Mouse (Mus musculus) adrenal gland, adult (tissue): Measurements from ENCODE around the gene Itga9.

ENCODE experiments used
- DNase-seq, 2 experiments: peaks; one replicate each; pipeline ENCODE4 v3.0.0; 2022 to 2023; ENCODE audit warnings: low spot score in 1 of 2; ENCODE audit not compliant: inconsistent age in 2 of 2

Gene Itga9

DNA sequence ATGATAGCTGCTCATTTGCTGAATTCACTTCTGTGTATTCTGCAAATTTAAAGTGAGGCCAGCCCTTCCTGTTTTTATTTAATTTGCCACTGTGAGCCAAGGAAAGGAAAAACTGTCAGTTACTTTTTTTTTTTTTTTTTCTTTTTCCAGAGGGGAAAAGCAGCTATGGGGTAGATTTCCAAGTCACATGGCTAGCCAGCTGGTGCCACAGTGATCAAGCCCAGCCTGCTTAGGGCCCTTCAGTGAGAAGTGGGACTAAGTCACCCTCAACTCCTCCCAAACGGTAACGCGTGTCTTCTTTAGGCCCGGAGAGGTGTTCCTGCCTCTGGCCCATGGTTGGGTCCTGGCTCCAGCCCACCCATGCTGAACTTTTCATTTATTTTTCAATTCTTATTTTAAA, 156.7 kb downstream of the Itga9 start:
- no peak for DNase-seq

DNA sequence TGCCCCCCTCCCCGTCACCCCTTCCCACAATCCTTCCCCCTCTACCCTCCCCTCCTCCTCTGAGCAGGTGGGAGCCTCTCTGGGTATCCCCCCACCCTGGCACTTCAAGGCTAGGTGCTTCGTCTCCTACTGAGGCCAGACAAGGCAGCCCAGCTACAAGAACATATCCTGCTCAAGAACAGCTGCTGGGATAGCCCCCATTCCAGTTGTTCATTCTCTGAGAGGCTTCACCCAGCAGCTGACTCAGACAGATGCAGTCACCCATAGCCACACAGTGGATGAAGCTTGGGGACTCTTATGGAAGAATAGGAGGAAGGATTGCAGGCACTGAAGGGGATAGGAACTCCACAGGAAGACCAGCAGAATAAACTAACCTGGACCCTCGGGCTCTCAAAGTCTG, 157.2 kb downstream of the Itga9 start:
- no peak for DNase-seq

DNA sequence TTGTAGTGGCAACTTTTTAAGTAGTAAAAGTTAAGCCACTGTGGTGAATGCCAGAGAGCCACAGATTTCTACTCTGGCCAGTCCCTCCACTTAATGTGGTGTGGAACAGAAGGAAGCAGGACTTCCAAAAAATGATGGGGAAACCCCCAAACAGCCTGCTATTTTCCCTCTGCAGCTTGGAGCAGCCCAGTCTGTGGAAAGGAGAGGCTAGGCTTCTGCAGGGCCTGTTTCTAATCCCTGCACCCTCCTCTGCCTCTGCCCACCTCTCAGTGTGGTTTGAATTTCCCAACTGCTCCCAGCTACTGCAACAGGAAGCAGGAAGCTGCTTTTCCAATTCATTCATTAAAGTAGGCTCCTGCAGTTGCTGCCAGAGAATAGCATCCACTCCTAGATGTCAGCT, 158.6 kb downstream of the Itga9 start:
- DNase-seq = peak in 1 of 2 experiments; percentile 31

DNA sequence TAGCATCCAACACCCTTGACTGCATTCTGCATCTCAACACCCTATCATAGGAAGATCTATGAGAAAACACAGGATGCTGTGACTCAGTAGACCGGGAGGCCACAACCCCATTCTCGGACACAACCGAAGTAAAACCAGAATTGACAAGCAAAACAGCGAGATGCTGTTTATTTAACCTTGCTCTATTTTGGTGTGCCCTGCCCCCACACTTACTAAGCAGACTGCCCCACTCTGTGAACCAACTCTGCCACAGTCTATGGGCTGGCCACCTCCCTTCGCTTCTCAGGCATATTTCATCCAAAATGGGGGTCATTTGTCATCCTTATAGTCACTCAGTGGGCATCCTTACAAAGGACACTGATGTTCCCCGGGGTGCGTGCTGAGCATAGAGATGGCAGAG, 160.5 kb downstream of the Itga9 start:
- peak; percentile 32 to 72 for DNase-seq

DNA sequence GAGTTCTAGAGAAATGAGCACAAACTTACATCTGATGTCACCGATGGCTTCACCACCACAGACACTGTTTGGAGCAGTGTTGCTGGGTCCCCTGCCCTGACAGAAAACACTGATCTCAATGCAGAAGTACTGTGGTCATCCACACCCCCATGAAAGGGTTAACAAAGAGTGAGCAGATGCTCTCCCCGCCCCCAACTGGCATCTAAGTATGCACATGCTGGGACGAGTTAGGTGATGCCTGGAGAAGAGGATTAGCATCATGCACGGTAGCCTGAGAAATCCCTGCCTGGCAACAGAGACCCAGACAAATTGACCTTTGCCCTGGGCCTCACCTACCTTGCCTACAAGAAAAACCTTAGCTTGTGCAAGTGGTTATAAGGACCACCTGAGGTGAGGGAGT, 162.1 kb downstream of the Itga9 start:
- no peak for DNase-seq

DNA sequence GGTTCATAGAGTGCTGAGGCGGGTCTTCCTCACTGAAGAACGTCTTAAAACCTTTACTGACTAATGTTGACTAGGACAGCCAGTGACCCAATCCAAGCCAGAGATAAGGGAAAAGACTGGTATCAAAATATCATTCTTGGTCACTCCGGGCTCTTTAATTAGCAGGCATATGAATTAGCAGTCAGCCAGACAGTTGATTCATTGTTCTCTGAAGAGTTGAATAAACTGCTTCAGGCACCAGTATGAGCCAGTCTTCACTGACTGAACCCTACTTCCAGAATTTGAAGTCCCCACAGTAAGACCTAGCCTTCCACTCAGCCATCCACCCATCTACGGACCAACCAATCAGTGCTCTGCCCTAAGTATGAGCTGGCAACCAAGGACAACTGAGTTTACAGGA, 163.9 kb downstream of the Itga9 start:
- DNase-seq = peak in 1 of 2 experiments; percentile 70

DNA sequence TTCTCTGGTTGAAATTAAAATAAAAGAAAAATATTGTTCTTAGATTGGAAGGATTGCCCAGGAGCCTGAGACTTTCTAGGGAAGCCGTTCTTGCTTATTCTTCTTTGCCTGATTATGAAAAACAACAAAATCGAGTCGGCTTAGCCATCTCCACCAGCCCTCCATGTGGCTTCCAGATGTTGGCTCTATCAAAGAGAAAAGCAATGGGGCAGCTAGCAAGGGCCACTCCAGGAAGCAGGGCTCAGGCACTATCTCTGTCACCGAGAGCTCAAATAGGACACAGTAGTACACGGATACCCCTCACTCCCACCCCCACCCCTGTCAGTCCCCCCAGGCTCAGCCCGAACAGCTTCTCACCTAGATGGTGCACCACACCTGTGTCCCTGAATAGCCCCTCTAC, 168.2 kb downstream of the Itga9 start:
- DNase-seq = no peak

DNA sequence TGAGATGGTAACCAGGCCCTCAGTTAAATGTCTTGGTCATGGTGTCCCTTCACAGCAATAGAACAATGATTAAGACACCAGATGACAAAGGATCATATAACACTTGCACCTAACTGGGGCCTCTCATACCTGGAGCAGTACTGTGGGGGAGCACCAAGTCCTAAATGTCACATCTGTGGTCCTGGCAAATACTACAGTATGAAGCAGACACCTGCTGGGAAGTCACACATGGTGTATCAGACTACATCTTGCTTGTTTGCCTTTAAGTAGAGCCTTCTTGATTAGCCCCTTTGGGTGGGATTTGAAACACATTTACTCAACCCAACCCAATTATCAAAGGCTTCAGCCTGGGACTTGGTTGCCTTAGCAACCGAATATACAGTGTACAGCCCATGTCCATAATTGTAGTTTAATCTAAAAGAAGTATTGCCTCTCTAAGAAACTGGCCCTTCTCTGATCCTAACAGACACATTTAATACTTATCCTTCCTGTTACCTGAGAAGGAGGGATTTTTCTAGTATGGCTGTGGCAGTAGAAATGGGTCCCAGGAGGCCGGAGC, 170.5 kb downstream of the Itga9 start:
- no peak for DNase-seq

DNA sequence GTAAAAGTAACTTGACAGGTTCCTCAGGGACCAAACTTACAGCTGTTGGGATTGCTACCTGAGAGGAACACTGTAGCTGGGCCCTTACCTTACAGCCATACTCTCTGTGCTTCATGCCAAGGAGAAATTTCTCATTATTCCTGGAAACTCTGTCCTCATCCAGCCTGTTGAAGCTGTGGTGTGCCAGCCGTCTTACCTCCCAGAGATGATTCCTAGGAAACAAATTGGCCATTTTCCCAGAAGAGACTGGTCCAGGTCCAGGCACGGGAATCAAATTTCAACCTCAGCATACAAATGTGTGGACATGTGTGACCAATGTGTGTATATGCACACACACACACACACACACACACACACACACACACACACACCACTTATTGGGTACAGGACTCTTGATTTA, 172.1 kb downstream of the Itga9 start:
- peak in 1 of 2 experiments; percentile 38 for DNase-seq

DNA sequence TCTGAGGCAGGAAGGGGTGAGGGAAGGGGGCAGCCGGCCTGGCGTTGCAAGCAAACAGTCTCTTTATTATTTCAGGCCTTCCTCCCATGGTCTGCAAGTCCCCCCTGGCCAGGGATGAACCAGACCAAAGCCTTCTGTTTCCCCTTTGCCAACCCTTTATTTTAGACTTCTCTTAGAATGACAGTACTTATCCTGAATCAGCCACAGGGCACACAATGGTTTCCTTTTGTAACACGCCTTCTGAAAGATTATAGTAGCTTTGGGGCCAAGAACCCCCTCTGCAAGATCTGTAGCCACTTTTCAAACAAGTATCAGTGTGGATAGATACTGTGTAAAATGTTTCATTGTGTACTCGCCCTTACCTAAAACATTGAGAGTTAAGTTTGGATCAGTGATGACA, 178.1 kb downstream of the Itga9 start:
- no peak for DNase-seq

DNA sequence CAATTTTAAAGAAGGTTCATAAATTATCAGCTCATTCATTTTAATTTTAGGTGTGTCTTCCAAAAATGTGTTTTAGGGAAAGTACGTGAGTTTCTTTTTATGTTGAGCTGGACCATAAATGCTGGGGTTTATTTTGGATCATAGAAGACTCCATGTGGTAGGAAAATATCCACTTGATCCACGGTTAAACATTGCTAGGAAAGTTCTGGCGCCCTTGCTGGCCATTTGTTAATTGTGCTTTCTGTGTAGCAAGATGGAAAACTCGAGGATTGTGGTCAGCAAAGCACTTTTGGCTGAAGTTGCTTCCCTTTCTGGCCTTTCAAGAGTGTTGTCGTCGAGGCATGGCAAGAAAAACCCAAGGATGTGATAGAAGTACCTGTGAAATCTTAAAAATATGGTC, 179.3 kb downstream of the Itga9 start:
- no peak for DNase-seq

DNA sequence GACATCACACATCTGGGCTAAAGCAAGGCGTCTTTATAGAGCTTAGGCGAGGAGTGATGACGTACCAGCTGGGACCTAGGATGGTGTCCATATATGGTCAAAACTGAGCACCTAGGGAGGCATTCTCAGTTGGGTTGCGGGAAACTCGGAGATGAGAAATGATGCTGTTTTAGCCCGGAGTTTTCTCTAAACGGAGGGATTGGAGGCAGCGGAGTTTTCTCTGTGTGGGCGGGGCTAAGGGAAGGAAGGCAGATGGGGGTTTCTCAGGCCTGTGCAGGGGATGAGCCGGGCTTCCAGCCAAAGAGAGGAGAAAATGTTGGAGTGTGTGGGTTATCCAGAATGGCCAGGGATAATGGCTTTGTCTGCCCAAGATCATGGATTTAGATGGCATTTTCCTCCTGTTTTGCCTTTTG, 182.4 kb downstream of the Itga9 start:
- no peak for DNase-seq

DNA sequence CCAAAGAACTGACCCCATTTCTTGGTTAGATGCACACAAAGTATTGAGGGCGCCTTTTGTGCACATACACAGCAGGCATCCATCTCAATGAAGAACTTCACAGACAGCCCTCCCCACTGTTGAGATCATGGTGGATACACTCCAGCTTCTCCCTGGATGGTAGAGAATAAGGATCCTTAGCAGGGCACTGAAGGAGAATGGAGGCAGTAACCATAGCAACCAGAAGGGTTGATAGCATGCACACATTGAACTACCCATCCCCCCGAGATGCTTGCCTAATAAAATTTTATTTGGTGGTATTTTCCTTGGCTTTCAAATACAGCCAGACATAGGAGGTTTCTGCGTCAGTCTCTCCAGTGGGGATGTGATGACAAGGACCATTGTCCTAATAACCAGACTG, 184.7 kb downstream of the Itga9 start:
- no peak for DNase-seq

DNA sequence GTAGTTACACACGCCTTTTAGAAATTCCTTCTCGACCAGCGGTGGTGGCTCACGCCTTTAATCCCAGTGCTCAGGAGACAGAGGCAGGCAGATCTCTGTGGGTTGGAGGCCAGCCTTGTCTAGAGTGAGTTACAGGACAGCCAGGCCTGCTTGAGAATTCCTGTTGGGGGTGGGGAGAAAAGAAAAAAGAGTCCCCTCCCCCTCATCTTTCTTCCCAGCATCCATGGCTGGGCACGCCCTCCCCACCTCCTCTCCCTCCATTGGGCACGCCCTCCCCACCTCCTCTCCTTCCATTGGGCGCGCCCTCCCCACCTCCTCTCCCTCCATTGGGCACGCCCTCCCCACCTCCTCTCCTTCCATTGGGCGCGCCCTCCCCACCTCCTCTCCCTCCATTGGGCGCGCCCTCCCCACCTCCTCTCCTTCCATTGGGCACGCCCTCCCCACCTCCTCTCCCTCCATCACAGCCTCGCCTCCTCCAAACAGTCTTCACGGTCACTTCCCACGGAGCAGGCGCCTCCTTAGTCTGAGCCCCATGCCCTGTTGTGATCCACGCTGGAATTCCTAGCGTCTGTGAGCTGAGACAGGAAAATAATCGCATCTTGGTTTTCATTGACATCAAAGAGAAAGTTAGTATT, 186.8 kb downstream of the Itga9 start:
- DNase-seq = no peak

DNA sequence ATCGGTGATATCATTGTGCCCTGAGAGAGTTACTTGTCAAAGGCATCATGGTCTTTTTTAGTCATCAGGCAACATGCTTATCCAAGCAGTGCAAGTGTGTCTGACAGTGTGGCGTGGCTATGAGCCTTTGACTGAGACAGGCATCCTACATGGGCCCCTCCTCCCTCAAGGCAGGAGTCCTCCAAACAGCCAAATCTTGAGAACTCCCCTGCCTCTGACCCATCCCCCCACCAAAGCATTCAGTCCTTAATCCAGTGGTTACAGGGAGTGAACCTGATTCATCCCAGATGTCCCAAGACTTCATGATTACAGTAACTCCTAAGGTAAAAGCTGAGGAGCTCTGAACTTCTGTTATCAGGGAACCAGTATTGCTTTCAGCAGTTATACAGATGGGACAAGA, 188.2 kb downstream of the Itga9 start:
- DNase-seq = no peak

DNA sequence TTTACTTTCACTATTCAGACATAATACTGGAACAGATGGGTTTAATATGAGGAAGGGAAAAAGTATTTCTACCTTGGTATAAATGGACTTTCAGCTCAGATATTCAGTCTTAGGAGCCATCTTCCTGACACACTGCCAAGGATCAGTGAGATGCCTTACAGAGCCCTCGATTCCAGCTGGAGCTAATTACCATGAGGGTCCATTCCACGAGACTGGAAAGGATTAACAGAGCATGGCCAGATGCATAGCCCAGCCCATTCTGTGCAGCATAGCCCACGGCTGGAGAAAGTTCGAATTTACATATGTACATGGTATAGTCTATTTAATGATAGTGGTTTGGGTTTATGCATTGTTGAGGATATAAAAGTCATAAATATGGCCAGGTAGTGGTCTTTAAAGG, 188.8 kb downstream of the Itga9 start:
- no peak for DNase-seq

DNA sequence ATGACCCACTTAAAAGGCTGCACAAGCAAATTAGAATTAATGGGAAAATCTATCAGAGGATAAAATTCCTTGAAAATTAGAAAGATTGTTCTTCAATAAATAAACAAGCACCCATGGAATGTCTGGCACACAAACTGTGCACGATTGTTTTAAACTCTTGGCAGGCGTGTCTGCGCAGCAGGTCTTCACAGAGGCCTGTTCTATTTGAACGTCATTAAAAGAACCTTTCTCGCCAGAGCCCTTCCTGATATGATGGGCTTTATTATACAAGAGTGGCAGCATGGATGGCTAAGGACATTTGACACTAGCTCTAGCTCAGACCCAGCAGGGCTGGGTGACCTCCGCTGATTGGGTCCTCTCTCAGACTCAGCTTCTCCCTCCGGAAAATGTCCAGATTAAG, 192.6 kb downstream of the Itga9 start:
- no peak for DNase-seq

DNA sequence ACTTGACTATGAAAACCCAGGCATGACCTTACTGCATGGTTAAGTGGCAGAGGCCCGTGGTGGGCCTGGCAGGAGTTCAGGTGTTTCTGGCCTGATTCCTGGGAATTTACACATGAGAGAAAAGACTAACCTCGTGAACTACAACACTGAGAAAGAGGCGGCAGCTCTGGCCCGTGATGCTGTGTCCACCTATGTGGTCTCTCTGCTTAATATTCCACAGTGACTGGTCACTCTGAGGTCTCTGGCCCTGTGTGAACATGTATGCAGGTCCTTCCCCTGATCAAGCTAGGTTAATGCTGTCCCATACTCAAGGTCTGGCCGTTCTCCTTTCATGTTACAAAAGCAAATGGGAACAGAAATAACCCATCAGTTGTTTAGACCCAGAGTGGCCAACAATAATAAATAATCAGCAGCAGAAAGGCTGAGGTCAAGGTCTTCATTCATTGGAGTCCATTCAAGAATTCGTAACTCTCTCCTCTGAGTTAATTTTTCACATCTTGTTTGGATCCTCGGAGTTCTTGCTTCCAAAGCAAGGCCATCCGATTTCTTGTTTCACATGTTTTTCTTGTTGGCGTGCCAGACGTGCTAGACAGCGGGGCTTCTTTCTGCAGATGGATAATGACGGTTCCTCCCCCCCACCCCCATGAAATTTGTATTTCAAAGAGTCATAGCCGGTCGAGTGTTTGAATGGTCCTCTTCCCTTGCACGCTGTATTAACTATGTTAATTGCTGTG, 194.9 kb downstream of the Itga9 start:
- peak; percentile 52 to 92 for DNase-seq

DNA sequence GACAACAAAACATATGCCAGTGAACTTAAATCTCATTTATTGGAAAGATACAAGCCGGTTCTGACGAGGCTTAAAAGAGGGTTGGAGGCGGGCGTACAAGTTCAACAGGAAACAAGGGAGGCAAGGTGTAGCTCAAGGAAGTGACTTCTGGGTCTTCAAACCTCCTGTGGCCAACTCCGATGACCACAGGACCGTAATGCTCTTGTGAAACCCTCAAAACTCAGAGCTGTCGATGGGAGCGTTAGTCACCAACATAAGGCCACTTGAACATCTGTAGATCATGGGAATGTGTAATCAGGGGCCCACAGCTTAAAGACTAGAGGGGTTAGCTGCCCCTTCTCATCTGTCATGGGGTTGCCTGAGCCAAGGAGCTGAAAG, 195.4 kb downstream of the Itga9 start:
- peak in 1 of 2 experiments; percentile 60 for DNase-seq

DNA sequence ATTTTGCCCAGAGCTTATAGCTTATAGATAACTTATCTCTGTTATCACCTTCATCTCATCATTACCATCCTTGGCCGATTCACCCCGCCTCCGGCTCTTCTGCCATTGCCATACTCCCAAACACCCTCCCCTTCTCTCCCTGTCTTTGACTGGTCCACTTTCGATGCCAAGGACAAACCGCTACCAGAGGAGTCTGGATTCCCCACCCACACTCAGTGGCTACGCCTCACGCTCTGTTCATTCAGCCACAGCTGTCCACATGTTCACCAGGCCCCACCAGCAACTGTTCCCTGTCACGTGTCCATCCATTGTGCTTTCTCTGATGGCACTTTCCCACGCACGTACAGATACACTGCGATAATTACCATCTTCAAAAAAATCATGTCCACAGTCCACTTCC, 195.9 kb downstream of the Itga9 start:
- peak; percentile 16 to 50 for DNase-seq

DNA sequence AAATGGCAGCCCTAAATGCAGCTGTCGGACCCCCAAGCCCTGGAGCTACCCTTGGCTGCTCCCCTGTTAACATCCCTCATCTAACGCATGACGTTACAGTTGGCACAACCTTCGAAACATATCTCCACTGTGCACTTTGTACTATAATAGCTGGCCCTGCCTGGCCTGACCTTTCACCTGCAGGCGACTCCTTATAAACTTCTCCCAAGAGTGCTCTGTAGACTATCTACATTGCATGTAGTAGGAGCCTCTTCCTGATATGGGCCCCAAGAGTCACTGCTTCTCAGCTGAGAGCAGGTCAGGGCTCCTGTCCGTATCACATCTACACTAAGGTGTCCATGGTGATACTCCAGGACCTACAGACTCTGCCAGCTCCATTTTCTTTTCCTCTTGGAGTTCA, 199.2 kb downstream of the Itga9 start:
- DNase-seq = no peak

DNA sequence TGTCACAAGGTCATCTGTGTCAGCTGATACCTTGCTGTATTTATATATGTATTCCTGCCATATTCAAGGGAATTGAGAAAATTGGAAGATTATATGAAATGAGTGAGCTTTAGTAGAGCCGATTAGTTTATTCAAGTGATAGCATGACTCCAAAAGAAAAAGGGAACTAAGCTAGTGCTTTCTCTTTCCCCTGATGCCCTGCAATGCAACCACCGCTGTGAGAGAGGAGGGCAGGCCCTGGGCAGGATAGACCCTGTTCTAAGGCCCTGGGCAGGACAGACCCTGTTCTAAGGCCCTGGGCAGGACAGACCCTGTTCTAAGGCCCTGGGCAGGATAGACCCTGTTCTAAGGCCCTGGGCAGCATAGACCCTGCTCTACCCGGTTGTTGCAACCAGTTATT, 201.2 kb downstream of the Itga9 start:
- no peak for DNase-seq

DNA sequence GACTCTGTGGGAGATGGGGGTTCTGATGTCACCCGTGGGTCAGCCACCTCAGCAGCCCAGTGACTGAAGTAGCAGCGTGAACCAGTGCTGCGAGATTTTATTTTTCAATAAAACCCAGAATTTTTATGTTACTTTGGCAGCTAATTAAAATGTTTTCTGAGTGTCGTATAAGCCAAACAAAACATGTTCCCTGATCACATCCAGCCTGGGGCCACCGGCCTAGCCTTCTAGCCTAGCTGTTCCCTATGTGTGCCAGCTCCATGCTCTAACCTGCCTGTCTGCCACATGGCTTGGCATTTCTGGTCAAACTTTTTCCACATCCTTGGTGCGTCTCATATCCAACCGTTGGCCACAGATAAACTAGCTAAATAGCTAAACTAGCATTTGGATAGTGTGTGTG, 205.7 kb downstream of the Itga9 start:
- no peak for DNase-seq
